Mouse (Mus musculus) urinary bladder, adult 2 months (tissue): ENCODE results near the gene Ergic1. TPM values are rescaled to one million over a fixed set of nuclear protein-coding genes. Genes with fewer than 3 reads are reported as not detected.

Source experiments
- DNase-seq: peaks from one replicate; pipeline ENCODE4 v3.0.0; 2022; ENCODE audit warnings: low spot score
- polyA plus RNA-seq: library from polyadenylated mRNA; depleted of rRNA; stranded (reverse); fragments of >200 nt; gene quantifications from 2 replicates; pipeline ENCODE4 v1.2.3, GENCODE M21; 2012; rRNA removed

The Ergic1 gene
- 152 and 155 TPM in 2 replicates for polyA plus RNA-seq

DNA sequence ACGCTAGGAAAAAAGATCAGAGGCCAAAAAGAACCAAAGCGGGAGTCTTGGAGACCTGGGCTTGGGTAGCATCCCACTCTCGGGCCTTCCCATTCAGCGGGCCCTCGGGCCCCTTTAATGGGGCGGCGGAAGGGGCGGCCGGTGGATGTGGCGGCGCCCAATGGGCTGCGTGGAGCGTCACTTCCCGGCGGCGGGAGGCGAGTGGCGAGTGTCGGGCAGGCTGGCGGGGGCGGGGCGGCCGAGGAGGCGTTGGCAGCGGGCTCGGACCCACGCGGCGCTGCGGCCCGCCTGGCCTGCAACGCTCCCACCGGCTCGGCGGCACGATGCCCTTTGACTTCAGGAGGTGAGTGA is at the start of gene Ergic1:
Gene Ergic1, plus strand, starts transcription at position 200 of the 351 bp plus-strand sequence.
- peak; percentile 90 for DNase-seq

DNA sequence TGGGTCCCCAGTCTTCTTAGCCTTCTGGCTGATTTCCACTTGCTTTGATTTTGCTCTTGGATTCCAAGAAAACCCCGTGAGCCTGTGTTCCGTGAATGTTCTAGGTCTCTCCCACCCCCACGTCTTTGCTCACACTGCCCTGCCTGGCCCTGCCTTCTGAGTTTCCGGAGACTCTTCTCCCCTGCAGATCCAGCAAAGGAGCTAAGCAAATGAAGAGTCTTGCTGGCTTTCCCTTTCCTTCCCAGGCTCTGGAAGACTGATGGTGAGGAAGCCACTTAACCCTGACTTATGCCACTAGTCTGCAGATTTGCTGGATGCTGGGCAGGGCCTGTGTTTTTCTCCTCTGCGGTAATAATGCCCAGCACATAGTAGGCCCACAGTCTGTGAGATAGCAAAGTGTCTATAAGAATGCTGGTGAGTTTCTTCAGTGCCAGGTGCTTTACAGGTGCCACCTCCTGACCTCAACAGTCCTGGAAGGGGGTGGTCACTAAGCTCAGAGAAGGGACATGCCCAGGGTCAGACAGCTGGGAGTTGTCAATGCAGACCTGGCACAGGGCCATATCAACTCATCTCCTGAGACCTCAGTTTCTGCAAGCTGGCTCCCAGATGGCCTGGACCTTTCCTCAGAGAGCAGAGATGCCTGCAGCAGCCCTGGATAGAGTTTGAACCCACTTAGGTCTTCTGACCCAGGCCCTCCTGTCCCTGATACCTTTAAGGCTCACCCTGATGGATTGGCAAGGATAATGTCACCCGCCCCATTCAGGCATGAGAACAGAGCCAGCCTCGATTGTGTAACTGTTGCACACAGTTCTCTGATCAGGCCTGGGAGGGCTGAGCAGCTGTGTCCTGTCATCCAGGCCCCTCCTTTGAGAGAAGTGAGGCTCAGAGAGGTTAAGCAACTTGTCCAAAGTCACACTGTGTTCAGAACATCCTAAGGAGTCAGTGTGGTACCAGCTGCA is 49.2 kb upstream of the Ergic1 start:
- DNase-seq = no peak

DNA sequence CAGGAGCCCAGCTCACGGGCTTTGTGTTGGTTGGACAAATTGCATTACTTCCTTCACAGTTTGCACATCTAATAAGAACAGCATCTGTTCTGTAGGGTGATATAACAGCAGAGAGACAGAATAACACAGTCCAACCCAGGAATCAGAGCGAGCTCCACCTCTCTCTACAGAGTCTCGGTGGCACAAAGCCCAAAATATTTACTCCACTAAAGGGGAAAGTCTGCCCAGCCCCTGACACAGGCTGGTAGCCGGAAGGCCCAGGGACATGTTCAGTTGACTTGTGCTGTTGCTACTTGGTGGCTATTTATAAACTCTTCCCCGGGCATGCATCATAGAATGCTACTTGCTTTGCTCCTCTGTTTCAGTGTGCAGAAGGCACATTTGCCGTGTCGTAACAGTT is 48.3 kb upstream of the Ergic1 start:
- DNase-seq = no peak

- DNase-seq = no peak
These were observed 47.6 kb upstream of the Ergic1 start for GRCm38 (mm10) chr17:26513459-26514290.

- DNase-seq = peak; percentile 14
These were observed 46.7 kb upstream of the Ergic1 start for GRCm38 (mm10) chr17:26514581-26515030.

DNA sequence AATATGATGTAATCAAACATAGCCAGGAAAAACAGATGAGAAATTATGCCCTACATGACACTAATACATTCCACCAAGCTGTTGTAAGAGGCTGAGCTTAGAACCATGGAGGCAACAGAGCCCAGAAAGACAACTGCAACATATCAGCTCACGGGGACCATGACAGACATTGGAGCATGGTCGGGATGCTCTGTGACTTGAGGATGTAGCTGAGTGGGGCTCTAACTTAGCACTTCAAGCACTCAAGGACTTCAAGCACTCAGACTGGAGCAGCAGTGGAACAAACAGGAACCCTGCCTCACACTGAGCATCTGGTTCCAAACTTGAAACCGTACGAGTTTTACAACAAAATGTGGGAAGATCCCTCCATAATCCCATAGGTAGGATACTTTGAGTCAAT is 45.6 kb upstream of the Ergic1 start:
- DNase-seq = peak; percentile 1

DNA sequence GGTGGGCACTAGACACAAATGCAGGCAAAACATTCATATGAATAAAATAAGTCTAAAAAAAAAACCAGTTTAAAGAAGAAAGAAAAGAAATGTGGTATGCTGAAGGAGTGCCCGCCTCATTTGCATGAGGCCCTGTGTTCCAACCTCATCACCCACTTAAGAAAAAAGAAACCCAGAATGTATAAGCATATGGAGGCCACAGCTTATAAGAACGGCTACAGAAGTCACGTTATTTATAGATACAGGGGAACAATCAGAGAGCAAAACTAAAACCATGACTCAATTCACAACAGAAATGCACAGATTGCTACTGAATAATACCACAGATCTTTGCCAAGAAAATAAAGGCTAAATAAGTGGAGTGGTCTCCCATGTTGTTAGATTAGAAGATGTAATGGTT is 43.0 kb upstream of the Ergic1 start:
- DNase-seq = no peak

GRCm38 (mm10) chr17:26522711-26523110 is 38.6 kb upstream of the Ergic1 start:
- peak; percentile 15 for DNase-seq

GRCm38 (mm10) chr17:26524316-26524715 is 37.0 kb upstream of the Ergic1 start:
- peak; percentile 13 for DNase-seq

DNA sequence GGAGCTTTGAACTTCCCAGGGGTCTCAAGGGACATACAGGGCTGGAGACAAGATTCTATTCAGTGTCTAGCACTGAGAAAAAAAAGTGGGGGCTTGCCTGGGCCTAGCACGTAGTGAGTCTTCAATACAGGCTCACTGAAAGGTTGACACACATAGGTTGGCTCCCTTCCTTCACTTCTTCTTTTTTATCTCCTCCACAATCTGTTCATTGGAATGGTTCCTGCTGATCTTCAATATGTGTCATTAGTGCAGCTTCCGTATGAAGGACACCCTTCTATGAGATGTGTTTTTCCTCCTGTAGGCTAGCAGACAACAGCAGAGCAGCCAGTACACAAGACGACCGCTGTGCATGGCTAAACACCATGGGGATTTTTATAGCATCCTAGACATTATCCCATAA is 36.5 kb upstream of the Ergic1 start:
- no peak for DNase-seq

- no peak for DNase-seq
These were observed 36.0 kb upstream of the Ergic1 start for GRCm38 (mm10) chr17:26525316-26525715.

DNA sequence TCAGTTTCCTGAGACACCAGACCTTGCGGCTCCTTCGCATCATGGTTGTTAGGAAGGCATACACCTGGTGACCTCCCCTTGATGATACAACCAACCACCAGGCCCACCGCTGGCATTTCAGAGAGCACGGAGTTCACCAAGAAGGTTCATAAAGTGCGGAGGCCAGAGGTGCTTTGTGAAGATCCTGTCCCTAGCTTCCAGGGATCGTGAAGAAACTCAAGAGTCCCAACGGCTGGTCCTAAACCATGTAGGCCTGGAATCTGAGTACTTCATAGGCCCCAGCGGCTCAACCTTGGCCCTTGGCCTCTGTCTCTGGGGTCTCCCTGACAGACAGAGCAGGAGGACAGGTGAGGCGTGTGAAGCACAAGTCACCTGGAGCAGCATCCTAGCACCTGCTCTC is 34.0 kb upstream of the Ergic1 start:
- DNase-seq = no peak

DNA sequence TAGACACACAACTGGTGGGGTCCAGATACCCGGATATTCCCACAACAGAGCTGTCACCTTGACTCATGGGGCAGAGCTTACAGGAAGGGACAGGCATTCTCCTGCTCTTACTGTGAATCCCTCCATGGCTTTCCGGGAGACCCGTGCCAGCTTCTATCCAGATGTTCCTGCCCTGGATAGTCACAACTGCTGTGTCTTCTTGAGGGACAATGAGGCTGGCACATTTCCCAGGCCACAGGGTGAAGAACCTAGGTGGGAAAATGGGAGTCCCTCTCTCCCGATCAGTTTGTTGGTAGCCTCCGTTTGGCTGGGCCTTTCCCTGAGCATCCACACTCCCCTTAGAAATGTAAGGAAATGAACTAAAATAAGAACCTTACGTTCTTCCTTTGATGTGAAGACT is 32.5 kb upstream of the Ergic1 start:
- DNase-seq = no peak

- DNase-seq = no peak
These were observed 31.5 kb upstream of the Ergic1 start for GRCm38 (mm10) chr17:26529791-26530241.

DNA sequence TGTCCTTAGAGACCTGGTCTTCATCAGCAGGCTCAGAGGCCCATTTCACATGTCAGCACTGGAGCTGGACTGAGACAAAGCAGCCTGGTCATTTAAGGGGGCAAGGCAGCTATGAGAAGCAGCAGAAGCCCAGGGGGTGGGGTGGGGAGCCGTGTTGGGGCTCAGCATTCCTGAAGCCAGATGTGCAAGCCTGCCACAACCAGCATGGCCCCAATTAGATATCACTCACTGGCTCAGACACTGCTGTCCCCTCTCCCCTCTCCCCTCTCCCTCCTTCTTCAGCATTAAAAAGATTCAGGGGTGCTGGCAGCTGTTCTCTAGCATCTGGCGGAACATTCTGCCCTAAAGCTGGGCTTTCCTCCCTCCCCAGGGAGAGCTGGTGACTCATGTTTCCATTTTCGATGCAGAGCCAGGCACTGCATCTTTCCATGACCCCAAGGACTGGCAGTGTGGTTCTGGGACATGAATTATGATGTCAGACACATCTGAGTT is 30.7 kb upstream of the Ergic1 start:
- no peak for DNase-seq

GRCm38 (mm10) chr17:26531395-26532027 is 29.8 kb upstream of the Ergic1 start:
- no peak for DNase-seq

DNA sequence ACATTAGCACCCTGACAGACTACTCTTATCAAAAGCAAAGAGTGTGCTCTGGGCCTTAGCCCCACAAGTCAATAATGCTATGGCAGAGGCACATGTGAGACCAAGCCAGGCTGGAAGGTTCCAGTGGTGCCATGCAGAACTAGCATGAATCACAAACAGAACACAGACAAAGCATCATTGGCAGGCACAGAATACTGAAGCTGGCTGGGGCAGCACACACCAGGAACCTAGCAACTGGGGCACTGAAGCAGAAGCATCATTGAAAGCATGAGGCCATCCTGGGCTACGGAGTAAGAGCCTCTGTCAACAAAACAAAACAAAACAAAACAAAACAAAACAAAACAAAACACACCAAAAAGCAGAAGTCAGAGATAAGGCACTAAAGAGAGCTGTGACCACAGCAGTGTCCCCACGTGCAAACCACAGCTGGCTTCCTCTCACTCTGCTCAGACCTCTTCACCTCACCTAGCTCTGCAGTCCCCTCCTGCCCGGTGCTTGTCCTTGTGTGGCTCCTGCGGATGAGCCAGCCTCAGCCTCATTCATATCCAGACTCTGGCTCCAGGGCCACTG is 28.7 kb upstream of the Ergic1 start:
- no peak for DNase-seq

DNA sequence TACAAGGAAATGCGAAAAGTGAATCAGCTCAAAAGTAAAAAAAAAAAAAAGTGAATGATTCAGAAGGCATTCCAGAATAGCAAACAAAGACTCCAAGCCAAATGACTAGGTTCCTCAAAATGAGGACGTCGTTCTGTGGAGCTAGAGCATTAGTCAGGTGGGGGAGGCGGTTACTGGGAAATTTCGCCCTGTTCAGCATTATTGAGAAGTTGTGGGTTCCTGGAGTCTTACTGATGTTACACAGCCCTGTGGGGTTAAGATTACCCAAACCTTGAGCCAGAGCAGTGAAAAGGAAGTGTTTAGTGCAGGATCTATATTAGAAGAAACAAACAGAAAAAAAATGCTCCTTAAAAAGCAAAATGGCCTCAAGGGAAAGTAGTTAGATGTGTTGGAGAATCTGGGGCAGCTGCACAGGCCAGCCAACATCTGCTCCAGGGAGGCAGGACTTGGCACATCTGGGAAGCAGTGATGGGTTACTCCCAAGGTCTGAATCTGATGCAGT is 27.4 kb upstream of the Ergic1 start:
- no peak for DNase-seq

DNA sequence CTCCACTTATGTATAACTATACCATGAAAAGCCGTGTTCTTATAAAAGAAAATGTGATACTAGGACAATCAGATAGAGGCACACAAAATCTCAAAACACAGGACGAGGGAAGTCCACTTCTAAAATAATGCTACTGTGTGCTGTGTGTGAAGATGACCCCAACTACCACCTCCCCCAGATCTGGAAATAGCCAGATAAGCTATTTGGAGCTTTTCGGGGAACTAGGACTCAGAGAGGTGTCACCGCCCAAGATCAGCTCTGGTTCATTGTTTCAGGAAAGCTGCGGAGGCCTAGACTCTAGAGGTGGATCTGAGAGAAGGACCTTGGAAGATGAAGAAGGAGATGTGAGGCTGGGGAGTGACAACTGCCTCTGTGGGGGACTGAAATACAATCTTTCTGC is 26.6 kb upstream of the Ergic1 start:
- no peak for DNase-seq

DNA sequence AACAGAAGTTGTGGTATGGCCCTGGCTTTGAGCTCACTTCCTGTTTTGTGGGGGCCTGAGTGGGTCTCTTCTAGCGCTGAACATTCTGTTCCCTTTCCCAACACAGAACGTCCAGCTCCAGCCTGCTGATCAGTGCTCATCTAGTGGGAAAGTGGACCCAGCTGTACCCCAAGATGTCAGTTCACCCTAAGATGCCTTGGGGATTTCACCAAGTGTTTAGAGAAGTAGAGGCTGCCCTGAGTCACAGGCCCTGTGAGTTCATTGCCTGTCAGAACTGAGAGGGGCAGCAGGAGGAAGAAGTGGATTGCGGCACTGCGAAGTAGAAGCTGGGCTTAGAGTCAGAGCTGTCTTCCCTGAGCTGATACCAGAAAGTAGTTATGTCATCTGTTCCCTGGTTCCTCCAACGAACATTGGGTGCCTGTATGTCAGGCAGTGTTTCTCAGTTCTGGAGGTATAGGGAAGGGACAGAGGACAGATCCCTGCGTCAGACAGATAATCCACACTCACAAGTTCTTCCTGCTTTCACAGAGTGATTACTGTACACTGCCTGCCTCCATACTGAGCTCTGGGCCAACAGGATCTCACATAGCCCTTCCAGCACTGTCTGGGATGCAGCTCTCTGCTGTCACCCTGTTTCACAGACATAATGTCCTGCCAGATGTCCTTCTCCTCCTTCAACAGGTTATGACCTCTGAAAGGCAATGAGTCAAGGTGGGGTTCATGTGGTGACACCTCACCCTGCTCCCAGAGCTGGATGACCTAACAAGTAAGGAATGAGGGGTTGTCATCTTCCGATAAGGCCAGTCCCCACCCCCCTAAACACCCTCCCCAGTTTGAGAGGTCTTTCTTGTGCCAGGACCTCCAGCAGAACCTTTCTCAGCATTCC is 25.8 kb upstream of the Ergic1 start:
- DNase-seq = no peak
